Mouse (Mus musculus) testis, postnatal 10 days (tissue): ENCODE data around the gene Kif3a.

Experiments used
- DNase-seq: peaks from one replicate; pipeline ENCODE4 v3.0.0; 2021; ENCODE audit warnings: low spot score

The Kif3a gene

GRCm38 (mm10) chr11:53567224-53568014 lies at the start of gene Kif3a:
Gene Kif3a, plus strand, starts transcription at chr11:53567379.
- DNase-seq: peak; percentile 96

- DNase-seq: no peak
Measured at GRCm38 (mm10) chr11:53518759-53519158, 48.4 kb upstream of the Kif3a start.

- DNase-seq: peak; percentile 68
Measured at GRCm38 (mm10) chr11:53519207-53520121, 47.7 kb upstream of the Kif3a start, which contains the start of gene Sept8. Gene Sept8, plus strand, starts transcription at chr11:53519257.

- DNase-seq: peak; percentile 57
Measured at GRCm38 (mm10) chr11:53520122-53520978, 46.8 kb upstream of the Kif3a start.

GRCm38 (mm10) chr11:53521120-53521820 lies 45.9 kb upstream of the Kif3a start:
- no peak for DNase-seq

- DNase-seq: no peak
Measured at GRCm38 (mm10) chr11:53521821-53522131, 45.4 kb upstream of the Kif3a start.

- DNase-seq: no peak
Measured at GRCm38 (mm10) chr11:53522362-53522761, 44.8 kb upstream of the Kif3a start.

- DNase-seq: no peak
Measured at GRCm38 (mm10) chr11:53522930-53523329, 44.2 kb upstream of the Kif3a start.

- DNase-seq: no peak
Measured at GRCm38 (mm10) chr11:53523545-53524405, 43.4 kb upstream of the Kif3a start.

GRCm38 (mm10) chr11:53524905-53525304 lies 42.3 kb upstream of the Kif3a start:
- DNase-seq: no peak

GRCm38 (mm10) chr11:53525461-53525860 lies 41.7 kb upstream of the Kif3a start:
- DNase-seq: no peak

GRCm38 (mm10) chr11:53528397-53529252 lies 38.6 kb upstream of the Kif3a start:
- no peak for DNase-seq

- no peak for DNase-seq
Measured at GRCm38 (mm10) chr11:53529253-53529557, 38.0 kb upstream of the Kif3a start.

GRCm38 (mm10) chr11:53530001-53530400 lies 37.2 kb upstream of the Kif3a start:
- DNase-seq: no peak

- no peak for DNase-seq
Measured at GRCm38 (mm10) chr11:53531578-53532230, 35.5 kb upstream of the Kif3a start.

- no peak for DNase-seq
Measured at GRCm38 (mm10) chr11:53532231-53532620, 35.0 kb upstream of the Kif3a start.

GRCm38 (mm10) chr11:53539002-53539491 lies 28.1 kb upstream of the Kif3a start:
- DNase-seq: no peak

- no peak for DNase-seq
Measured at GRCm38 (mm10) chr11:53540394-53540793, 26.8 kb upstream of the Kif3a start.

GRCm38 (mm10) chr11:53541222-53541621 lies 26.0 kb upstream of the Kif3a start:
- DNase-seq: no peak
